Mouse (Mus musculus): ENCODE data around the gene Srp54c. TPM values are rescaled to one million over a fixed set of nuclear protein-coding genes. Genes with fewer than 3 reads are reported as not detected.
"Not testable (repeated sequence)": the region's sequence is repeated elsewhere in the genome, so short reads cannot be mapped to it uniquely, and the experiment has no call there.

Gene Srp54c
- polyA plus RNA-seq (2012; rRNA removed), result 67.5 and 69.3 TPM in 2 replicates

GRCm38 (mm10) chr12:55229626-55230519 lies at the start of gene Srp54c:
Srp54c (plus strand) TSS chr12:55230168.
- not testable (repeated sequence) for DNase-seq (ENCODE audit: extremely low spot score in 1 of 2, low spot score in 1 of 2)

GRCm38 (mm10) chr12:55187686-55188085 lies 42.3 kb upstream of the Srp54c start:
- not testable (repeated sequence) for DNase-seq (ENCODE audit: extremely low spot score in 1 of 2, low spot score in 1 of 2)

- DNase-seq (ENCODE audit: extremely low spot score in 1 of 2, low spot score in 1 of 2), result not testable (repeated sequence)
Measured at GRCm38 (mm10) chr12:55189127-55189526, 40.8 kb upstream of the Srp54c start.

GRCm38 (mm10) chr12:55199306-55199705 lies 30.7 kb upstream of the Srp54c start, which contains the start of gene 1700047I17Rik2:
1700047I17Rik2 (plus strand) TSS chr12:55199592.
- not testable (repeated sequence) for DNase-seq (ENCODE audit: extremely low spot score in 1 of 2, low spot score in 1 of 2)

GRCm38 (mm10) chr12:55199799-55200198 lies 30.2 kb upstream of the Srp54c start:
- not testable (repeated sequence) for DNase-seq (ENCODE audit: extremely low spot score in 1 of 2, low spot score in 1 of 2)

- DNase-seq (ENCODE audit: extremely low spot score in 1 of 2, low spot score in 1 of 2), result not testable (repeated sequence)
Measured at GRCm38 (mm10) chr12:55212944-55213343, 17.0 kb upstream of the Srp54c start.

- DNase-seq (ENCODE audit: extremely low spot score in 1 of 2, low spot score in 1 of 2), result not testable (repeated sequence)
Measured at GRCm38 (mm10) chr12:55230520-55230861, 523 bp downstream of the Srp54c start.

- DNase-seq (ENCODE audit: extremely low spot score in 1 of 2, low spot score in 1 of 2), result not testable (repeated sequence)
Measured at GRCm38 (mm10) chr12:55242243-55242642, 12.3 kb downstream of the Srp54c start.

GRCm38 (mm10) chr12:55261950-55262349 lies 32.0 kb downstream of the Srp54c start:
- DNase-seq (ENCODE audit: extremely low spot score in 1 of 2, low spot score in 1 of 2), result not testable (repeated sequence)

GRCm38 (mm10) chr12:55263385-55263784 lies 33.4 kb downstream of the Srp54c start:
- not testable (repeated sequence) for DNase-seq (ENCODE audit: extremely low spot score in 1 of 2, low spot score in 1 of 2)

GRCm38 (mm10) chr12:55272243-55272642 lies 42.3 kb downstream of the Srp54c start:
- DNase-seq (ENCODE audit: extremely low spot score in 1 of 2, low spot score in 1 of 2), result no peak

- not testable (repeated sequence) for DNase-seq (ENCODE audit: extremely low spot score in 1 of 2, low spot score in 1 of 2)
Measured at GRCm38 (mm10) chr12:55277583-55277982, 47.6 kb downstream of the Srp54c start.

GRCm38 (mm10) chr12:55298112-55298511 lies 68.1 kb downstream of the Srp54c start:
- DNase-seq (ENCODE audit: extremely low spot score in 1 of 2, low spot score in 1 of 2), result peak in 1 of 2 experiments; percentile 50

GRCm38 (mm10) chr12:55299336-55299735 lies 69.4 kb downstream of the Srp54c start, which contains the start of gene 1110008L16Rik:
1110008L16Rik (plus strand) TSS chr12:55299577.
- no peak for DNase-seq (ENCODE audit: extremely low spot score in 1 of 2, low spot score in 1 of 2)

GRCm38 (mm10) chr12:55300820-55301351 lies 70.9 kb downstream of the Srp54c start:
- DNase-seq (ENCODE audit: extremely low spot score in 1 of 2, low spot score in 1 of 2), result no peak

GRCm38 (mm10) chr12:55301472-55302300 lies 71.7 kb downstream of the Srp54c start:
- no peak for DNase-seq (ENCODE audit: extremely low spot score in 1 of 2, low spot score in 1 of 2)

GRCm38 (mm10) chr12:55302485-55303441 lies 72.8 kb downstream of the Srp54c start, which contains the start of gene Ppp2r3c:
Ppp2r3c (minus strand) TSS chr12:55302998.
- peak; percentile 88 to 94 for DNase-seq (ENCODE audit: extremely low spot score in 1 of 2, low spot score in 1 of 2)

- DNase-seq (ENCODE audit: extremely low spot score in 1 of 2, low spot score in 1 of 2), result no peak
Measured at GRCm38 (mm10) chr12:55306371-55306770, 76.4 kb downstream of the Srp54c start.

GRCm38 (mm10) chr12:55307566-55307965 lies 77.6 kb downstream of the Srp54c start:
- DNase-seq (ENCODE audit: extremely low spot score in 1 of 2, low spot score in 1 of 2), result no peak
